ENCODE assay signal across 9 mouse cellular contexts in genomic region chr9:106203990-106204851, GRCm38 (mm10). TPM values are rescaled to one million over a fixed set of nuclear protein-coding genes. Genes with fewer than 3 reads are reported as not detected.
DNase-seq lines count a peak whose midpoint lies in the region; ATAC-seq lines count a peak whose summit lies in the region.
"Had no signal": no experiment of that assay in that cellular context is flagged by ENCODE, and none has a peak within 500 bp of the region (broad histone marks: within the 10 kb centered on the region; RNA-seq: fewer than 3 reads in every experiment).

No protein-coding gene starts in this region.

- H3K27ac ChIP-seq in hindbrain, embryonic 11.5 days (ENCODE audit: low read depth, low read length), result no peak overlapping the region

- H3K4me3 ChIP-seq in hindbrain, embryonic 11.5 days (ENCODE audit: low read depth, low read length), result peak overlapping the region; percentile 65

- H3K9me3 ChIP-seq in hindbrain, embryonic 11.5 days (ENCODE audit: control insufficient read depth, low read length), result no peaks in the 10 kb centered on the region

- WGBS in hindbrain, embryonic 11.5 days, result 81% methylated on average over 7 of the region's 7 CpGs

- peak overlapping the region; percentile 73 for H3K4me2 ChIP-seq in hindbrain, embryonic 11.5 days (replicated peaks; ENCODE audit: low read depth, low read length)

- peak; percentile 47 for DNase-seq in gastrocnemius, postnatal 10 days
- no peak for DNase-seq in gastrocnemius, adult 8-10 months (ENCODE audit: low spot score in 2 of 2)
- peak; percentile 39 to 49 for DNase-seq in B cell, adult 2 months
- peak; percentile 80 to 84 for DNase-seq in cerebellum, postnatal 25 days
- no peak for DNase-seq in hindbrain, embryonic 11.5 days (ENCODE audit: low spot score)
- peak; percentile 60 for DNase-seq in lung, postnatal 36 days
- DNase-seq in embryo, embryonic 11 days, result no peak
- DNase-seq in kidney, adult 9 months, result no peak

- H3K27me3 ChIP-seq in hindbrain, embryonic 11.5 days (ENCODE audit: control insufficient read depth, insufficient read depth, low read length), result no peaks in the 10 kb centered on the region
- H3K27me3 ChIP-seq: Patski had no signal

- H3K36me3 ChIP-seq in hindbrain, embryonic 11.5 days (ENCODE audit: control insufficient read depth, insufficient read depth, low read length), result no peaks in the 10 kb centered on the region

- no peak overlapping the region for H3K9ac ChIP-seq in hindbrain, embryonic 11.5 days (ENCODE audit: low read depth, low read length)

- peaks cover 4% of the 10 kb centered on the region; the same call in 1 of the 2 replicates for H3K4me1 ChIP-seq in hindbrain, embryonic 11.5 days (replicated peaks; ENCODE audit: control insufficient read depth, insufficient read depth, low read length)

- ATAC-seq in hindbrain, embryonic 11.5 days (ENCODE audit: low FRiP score), result no peak

RNA-seq across cellular contexts. Expression of gene Twf2, which starts 1.3 kb away (rescaled TPM):
- total RNA-seq in gastrocnemius, postnatal 10 days (2021), result 10 to 100 TPM; 57.2 to 70.5 TPM
- 100 to 1,000 TPM; 129 to 168 (median 143) TPM for total RNA-seq in gastrocnemius, adult 8-10 months (2022)
- 57.3 and 59.6 TPM in 2 replicates for polyA plus RNA-seq in hindbrain, embryonic 11.5 days (2014; fragmentation: Nextera tagmentation; extraction: Ambion mirVana)

RNA-seq across cellular contexts. Expression of gene Ppm1m, which starts 4.7 kb away (rescaled TPM):
- total RNA-seq in gastrocnemius, postnatal 10 days (2021), result 10 to 100 TPM in 1 of 2 experiments, 1 to 10 TPM in 1; 8.0 to 10.0 TPM
- total RNA-seq in gastrocnemius, adult 8-10 months (2022), result 1 to 10 TPM; 2.3 to 4.5 (median 3.3) TPM
- polyA plus RNA-seq in hindbrain, embryonic 11.5 days (2014; fragmentation: Nextera tagmentation; extraction: Ambion mirVana), result 21.7 TPM in 2 replicates

RNA-seq across cellular contexts. Expression of gene Tlr9, which starts 18.2 kb away (rescaled TPM):
- under 1 TPM; 0.52 to 0.90 TPM for total RNA-seq in gastrocnemius, postnatal 10 days (2021)
- under 1 TPM in 3 of 4 experiments, not detected in 1; 0.10 to 0.43 (median 0.19) TPM for total RNA-seq in gastrocnemius, adult 8-10 months (2022)
- polyA plus RNA-seq in hindbrain, embryonic 11.5 days (2014; fragmentation: Nextera tagmentation; extraction: Ambion mirVana), result not detected in 2 replicates

RNA-seq across cellular contexts. Expression of gene Wdr82, which starts 33.5 kb away (rescaled TPM):
- total RNA-seq in gastrocnemius, postnatal 10 days (2021), result 10 to 100 TPM; 31.1 to 38.8 TPM
- total RNA-seq in gastrocnemius, adult 8-10 months (2022), result 10 to 100 TPM; 15.4 to 25.2 (median 18.1) TPM
- 32.7 and 32.8 TPM in 2 replicates for polyA plus RNA-seq in hindbrain, embryonic 11.5 days (2014; fragmentation: Nextera tagmentation; extraction: Ambion mirVana)

RNA-seq across cellular contexts. Expression of gene Alas1, which starts 44.2 kb away (rescaled TPM):
- total RNA-seq in gastrocnemius, postnatal 10 days (2021), result 100 to 1,000 TPM; 152 to 165 TPM
- total RNA-seq in gastrocnemius, adult 8-10 months (2022), result 100 to 1,000 TPM; 175 to 200 (median 179) TPM
- polyA plus RNA-seq in hindbrain, embryonic 11.5 days (2014; fragmentation: Nextera tagmentation; extraction: Ambion mirVana), result 83.8 and 84.7 TPM in 2 replicates

Comparison
In these comparisons a context has a peak if more than half of its experiments do, and no peak if none do; other contexts are left out.
1. DNase-seq: peak in gastrocnemius, postnatal 10 days (single experiment), B cell, adult 2 months (2 of 2), cerebellum, postnatal 25 days (2 of 2) and lung, postnatal 36 days (single experiment); none in gastrocnemius, adult 8-10 months (0 of 2), hindbrain, embryonic 11.5 days (single experiment), embryo, embryonic 11 days (single experiment) and kidney, adult 9 months (single experiment).